Mouse (Mus musculus) lung, postnatal 0 days (tissue): ENCODE measurements at regions not wholly inside any gene's neighbourhood (a gene's known extent, or its start where the extent isn't known, plus 50 kb on each side); places are given as distances from the start of the nearest gene placed in this dataset.

Source experiments
- CTCF ChIP-seq: IDR thresholded peaks from 2 replicates; pipeline ENCODE4 v1.5.1; 2016; ENCODE audit warnings: antibody characterized with exemption, mild to moderate bottlenecking
- EP300 ChIP-seq: IDR thresholded peaks from 2 replicates; pipeline ENCODE4 v1.6.1; 2016; ENCODE audit warnings: antibody characterized with exemption, mild to moderate bottlenecking, control low read depth

- TF ChIP-seq CTCF (no peak), EP300 (no peak)
Measured at GRCm38 (mm10) chr4:10767676-10768075, 106.6 kb upstream of the 2610301B20Rik start.
